8 mouse cellular contexts compared by ENCODE assay signal in the genomic region with DNA sequence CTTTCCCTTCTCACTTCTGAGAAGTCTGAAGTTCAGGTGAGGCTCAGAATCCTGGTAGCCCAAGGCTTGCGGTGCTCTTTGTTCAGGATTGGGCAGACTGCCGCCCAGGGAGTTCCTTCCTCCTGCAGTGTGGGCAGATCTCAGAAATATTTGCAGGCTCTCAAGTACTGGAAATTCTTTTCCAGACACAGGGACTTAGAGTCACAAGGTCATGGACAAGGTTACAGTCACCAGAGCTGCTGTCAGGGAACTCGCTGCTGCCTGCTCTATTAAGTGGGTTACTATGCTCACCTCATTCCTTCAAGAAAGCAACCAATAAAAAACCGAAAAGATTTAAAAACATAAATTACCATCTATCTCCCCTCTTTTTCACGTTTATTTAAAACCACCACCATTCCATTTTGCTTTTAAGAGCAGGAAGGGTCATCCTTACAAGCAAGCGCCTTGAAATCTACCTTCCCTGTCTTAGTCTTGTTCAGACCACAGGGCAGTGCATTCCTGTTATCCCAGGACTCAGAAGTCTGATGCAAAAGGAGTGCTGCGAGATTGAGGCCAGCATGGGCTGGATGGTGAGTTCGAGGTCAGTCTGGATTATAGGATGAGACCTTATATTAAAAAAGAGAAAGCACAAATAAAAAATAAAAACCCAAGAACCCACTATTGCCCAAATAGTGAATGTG. TPM values are rescaled to one million over a fixed set of nuclear protein-coding genes. Genes with fewer than 3 reads are reported as not detected.
DNase-seq lines count a peak whose midpoint lies in the region; ATAC-seq and TF ChIP-seq lines count a peak whose summit lies in the region.

No protein-coding gene starts in this region.

- ATAC-seq in forebrain, embryonic 12.5 days (ENCODE audit: low FRiP score), result peak; percentile 60
- no peak for ATAC-seq in liver, embryonic 15.5 days (ENCODE audit: insufficient read depth)

- peaks cover 7% of the 10 kb centered on the region for H3K27me3 ChIP-seq in heart, embryonic 10.5 days (ENCODE audit: insufficient read depth, poor library complexity, severe bottlenecking)
- H3K27me3 ChIP-seq in E14TG2a.4 (ENCODE audit: insufficient read depth, low read length), result peaks cover 23% of the 10 kb centered on the region
- peaks cover 3% of the 10 kb centered on the region; the same call in 1 of the 2 replicates for H3K27me3 ChIP-seq in forebrain, embryonic 12.5 days
- peaks cover 34% of the 10 kb centered on the region for H3K27me3 ChIP-seq in liver, embryonic 15.5 days

- no peak for TF ChIP-seq CTCF in E14TG2a.4 (conservative IDR thresholded peaks at IDR 0.05; ENCODE audit: low read length)

- intact Hi-C loops in heart, postnatal 25 days (cut with DNase I), result loop anchor here (2.0 to 5.0 kb wide), 3 partner anchors 50 to 178 kb away; no protein-coding TSS in a partner anchor
- intact Hi-C loops in left cerebral cortex, postnatal 4 days (cut with DNase I), result loop anchor here (5.0 kb wide), 3 partner anchors 117 to 178 kb away; no protein-coding TSS in a partner anchor

- no peaks in the 10 kb centered on the region for H3K9me3 ChIP-seq in heart, embryonic 10.5 days
- H3K9me3 ChIP-seq in E14TG2a.4 (ENCODE audit: low read length), result no peaks in the 10 kb centered on the region
- H3K9me3 ChIP-seq in forebrain, embryonic 12.5 days, result no peaks in the 10 kb centered on the region
- H3K9me3 ChIP-seq in liver, embryonic 15.5 days (replicated peaks), result no peaks in the 10 kb centered on the region

- H3K36me3 ChIP-seq in heart, embryonic 10.5 days, result no peaks in the 10 kb centered on the region
- peaks cover 3% of the 10 kb centered on the region; the same call in 1 of the 2 replicates for H3K36me3 ChIP-seq in E14TG2a.4 (ENCODE audit: insufficient read depth, low read length)
- H3K36me3 ChIP-seq in forebrain, embryonic 12.5 days (replicated peaks), result no peaks in the 10 kb centered on the region
- H3K36me3 ChIP-seq in liver, embryonic 15.5 days (replicated peaks), result no peaks in the 10 kb centered on the region

- WGBS in heart, embryonic 10.5 days, result 32% methylated on average over 8 of the region's 8 CpGs
- WGBS in forebrain, embryonic 12.5 days, result 54% methylated on average over 8 of the region's 8 CpGs
- WGBS in liver, embryonic 15.5 days (ENCODE audit: insufficient replicate concordance), result 47% methylated on average over 8 of the region's 8 CpGs

- H3K4me3 ChIP-seq in heart, embryonic 10.5 days, result peak overlapping the region; percentile 97
- peak overlapping the region; percentile 92 for H3K4me3 ChIP-seq in E14TG2a.4 (replicated peaks; ENCODE audit: low read length)
- H3K4me3 ChIP-seq in forebrain, embryonic 12.5 days (replicated peaks), result peak overlapping the region; percentile 92
- H3K4me3 ChIP-seq in liver, embryonic 15.5 days (replicated peaks), result peak overlapping the region; percentile 72

- H3K4me2 ChIP-seq in forebrain, embryonic 12.5 days, result peak overlapping the region; percentile 84
- H3K4me2 ChIP-seq in liver, embryonic 15.5 days, result peak overlapping the region; percentile 95

- DNase-seq in heart, embryonic 10.5 days (ENCODE audit: low spot score), result no peak
- no peak for DNase-seq in heart, postnatal 25 days (ENCODE audit: low spot score)
- DNase-seq in thymus, postnatal 36 days, result no peak
- DNase-seq in layer of hippocampus, postnatal 25 days (ENCODE audit: extremely low spot score in 1 of 2, low spot score in 1 of 2), result no peak
- no peak for DNase-seq in left cerebral cortex, postnatal 4 days

- H3K27ac ChIP-seq in heart, embryonic 10.5 days, result peak overlapping the region; percentile 87
- no peak overlapping the region for H3K27ac ChIP-seq in forebrain, embryonic 12.5 days
- H3K27ac ChIP-seq in liver, embryonic 15.5 days (replicated peaks), result no peak overlapping the region

- peaks cover 51% of the 10 kb centered on the region for H3K4me1 ChIP-seq in heart, embryonic 10.5 days
- H3K4me1 ChIP-seq in E14TG2a.4 (replicated peaks; ENCODE audit: low read depth, low read length), result peaks cover 51% of the 10 kb centered on the region
- peaks cover 33% of the 10 kb centered on the region for H3K4me1 ChIP-seq in forebrain, embryonic 12.5 days
- peaks cover 42% of the 10 kb centered on the region for H3K4me1 ChIP-seq in liver, embryonic 15.5 days (replicated peaks)

- H3K9ac ChIP-seq in forebrain, embryonic 12.5 days, result 0 out of 2 replicates have a peak overlapping the region, but pooled peaks have one; percentile 92
- H3K9ac ChIP-seq in liver, embryonic 15.5 days, result no peak overlapping the region

RNA-seq across cellular contexts. Expression of gene Galnt2, which starts 0.6 kb away (rescaled TPM):
- 44.7 and 59.3 TPM in 2 replicates for polyA plus RNA-seq in heart, embryonic 10.5 days (2016; fragmentation: Nextera tagmentation; extraction: Ambion mirVana)
- total RNA-seq in heart, postnatal 25 days (2021), result 10 to 100 TPM; 37.7 to 41.6 TPM
- polyA plus RNA-seq in forebrain, embryonic 12.5 days (2016; fragmentation: Nextera tagmentation; extraction: Ambion mirVana), result 62.5 and 71.8 TPM in 2 replicates
- polyA plus RNA-seq in liver, embryonic 15.5 days (2015; fragmentation: Nextera tagmentation; extraction: Ambion mirVana), result 16.0 and 17.0 TPM in 2 replicates
- total RNA-seq in layer of hippocampus, postnatal 25 days (2021), result 10 to 100 TPM; 35.5 to 45.9 TPM
- total RNA-seq in left cerebral cortex, postnatal 4 days (2021), result 100 to 1,000 TPM in 1 of 2 experiments, 10 to 100 TPM in 1; 91.8 to 106 TPM
